Mouse (Mus musculus): Measurements from ENCODE around the gene Chp2. TPM values are rescaled to one million over a fixed set of nuclear protein-coding genes. Genes with fewer than 3 reads are reported as not detected.

Gene Chp2
- 3.3 TPM for polyA plus RNA-seq (2014; fragmentation: Illumina TruSeq; extraction: RNeasy Lipid Tissue Mini Kit (QIAGEN cat#74804); ENCODE audit: low read depth, low replicate concordance)

DNA sequence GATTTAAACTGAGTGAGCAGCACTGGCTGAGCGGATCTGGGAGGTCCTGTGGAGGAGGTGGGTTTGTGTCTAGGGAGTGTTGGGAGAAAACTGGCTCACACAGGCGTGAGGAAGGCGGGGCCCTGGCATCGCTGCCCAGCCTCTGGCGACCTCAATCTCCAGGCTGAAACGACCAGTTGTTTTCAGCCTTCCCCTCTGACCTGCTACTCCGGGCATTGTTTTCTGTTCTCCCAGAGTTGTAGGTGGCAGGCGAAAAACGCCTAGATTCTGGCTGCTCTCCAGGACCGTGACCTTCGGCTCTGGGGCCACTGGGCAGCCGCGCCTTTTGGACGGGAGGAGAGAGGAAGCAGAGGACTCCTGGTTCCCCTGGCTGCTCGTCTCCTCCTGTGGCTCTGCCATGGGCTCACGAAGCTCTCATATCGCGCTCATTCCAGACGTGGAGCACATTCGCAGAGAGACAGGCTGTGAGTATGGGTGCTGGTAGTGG lies at the start of gene Chp2:
Gene Chp2, plus strand, starts transcription at position 182 of the 487 bp plus-strand sequence.

DNA sequence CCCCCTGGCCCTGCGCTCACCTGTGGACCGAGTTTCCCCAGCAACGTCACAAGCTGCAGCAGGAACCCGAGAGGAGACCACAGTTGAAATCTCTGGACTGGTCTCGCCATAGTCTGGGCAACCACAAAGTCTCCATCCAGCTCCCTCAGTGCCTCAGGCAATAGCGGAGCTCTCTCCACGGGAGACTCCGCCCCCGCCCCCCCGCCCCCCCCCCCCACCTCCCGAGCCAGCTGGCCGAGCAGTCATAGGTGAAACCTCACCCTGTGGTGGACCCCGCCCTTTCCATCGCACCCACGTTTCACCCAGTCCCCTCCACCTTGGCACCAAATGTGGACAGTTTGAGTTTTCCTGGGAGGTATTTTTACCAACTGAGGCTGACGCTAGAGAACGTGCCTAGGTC lies 33.3 kb upstream of the Chp2 start, which contains the start of gene Ern2:
Gene Ern2, minus strand, starts transcription at position 165 of the 400 bp plus-strand sequence.

Other genes starting within 250 kb of the Chp2 start
- gene Cog7, start 237.8 kb upstream of the Chp2 start, polyA plus RNA-seq (2014; fragmentation: Illumina TruSeq; extraction: RNeasy Lipid Tissue Mini Kit (QIAGEN cat#74804); ENCODE audit: low read depth, low replicate concordance) = 6.8 TPM
- 4.0 TPM for gene Gga2, start 198.3 kb upstream of the Chp2 start, polyA plus RNA-seq (2014; fragmentation: Illumina TruSeq; extraction: RNeasy Lipid Tissue Mini Kit (QIAGEN cat#74804); ENCODE audit: low read depth, low replicate concordance)
- gene Ubfd1, start 152.3 kb upstream of the Chp2 start, polyA plus RNA-seq (2014; fragmentation: Illumina TruSeq; extraction: RNeasy Lipid Tissue Mini Kit (QIAGEN cat#74804); ENCODE audit: low read depth, low replicate concordance) = 17.0 TPM
- gene Ears2, start 152.2 kb upstream of the Chp2 start, polyA plus RNA-seq (2014; fragmentation: Illumina TruSeq; extraction: RNeasy Lipid Tissue Mini Kit (QIAGEN cat#74804); ENCODE audit: low read depth, low replicate concordance) = 1.5 TPM
- 473 TPM for gene Ndufab1, start 117.6 kb upstream of the Chp2 start, polyA plus RNA-seq (2014; fragmentation: Illumina TruSeq; extraction: RNeasy Lipid Tissue Mini Kit (QIAGEN cat#74804); ENCODE audit: low read depth, low replicate concordance)
- gene Palb2, start 86.5 kb upstream of the Chp2 start, polyA plus RNA-seq (2014; fragmentation: Illumina TruSeq; extraction: RNeasy Lipid Tissue Mini Kit (QIAGEN cat#74804); ENCODE audit: low read depth, low replicate concordance) = 1.6 TPM
- 37.2 TPM for gene Dctn5, start 86.5 kb upstream of the Chp2 start, polyA plus RNA-seq (2014; fragmentation: Illumina TruSeq; extraction: RNeasy Lipid Tissue Mini Kit (QIAGEN cat#74804); ENCODE audit: low read depth, low replicate concordance)
- gene Plk1, start 60.1 kb upstream of the Chp2 start, polyA plus RNA-seq (2014; fragmentation: Illumina TruSeq; extraction: RNeasy Lipid Tissue Mini Kit (QIAGEN cat#74804); ENCODE audit: low read depth, low replicate concordance) = not detected
- gene Ern2, start 33.3 kb upstream of the Chp2 start, polyA plus RNA-seq (2014; fragmentation: Illumina TruSeq; extraction: RNeasy Lipid Tissue Mini Kit (QIAGEN cat#74804); ENCODE audit: low read depth, low replicate concordance) = not detected
- 3.8 TPM for gene Prkcb, start 69.3 kb downstream of the Chp2 start, polyA plus RNA-seq (2014; fragmentation: Illumina TruSeq; extraction: RNeasy Lipid Tissue Mini Kit (QIAGEN cat#74804); ENCODE audit: low read depth, low replicate concordance)